Mouse (Mus musculus) liver, embryonic 12.5 days (tissue): ENCODE data around the gene Ptprq. TPM values are rescaled to one million over a fixed set of nuclear protein-coding genes. Genes with fewer than 3 reads are reported as not detected.

Experiments used
- ATAC-seq: fragments of 200-750 bp; cut with Nextera tagmentation; 2 replicates; pipeline ENCODE4 v1.8.0; 2017; ENCODE audit warnings: moderate number of reproducible peaks, mild to moderate bottlenecking, moderate library complexity
- H3K27ac ChIP-seq: fragments of 300-500 bp; sonication (generic); 2 replicates; pipeline ENCODE4 v1.5.1; 2016; ENCODE audit warnings: mild to moderate bottlenecking
- H3K27me3 ChIP-seq: fragments of 300-500 bp; sonication (generic); replicated peaks from 2 replicates; pipeline ENCODE4 v1.6.1; 2016; ENCODE audit warnings: mild to moderate bottlenecking, moderate library complexity
- H3K36me3 ChIP-seq: fragments of 300-500 bp; sonication (generic); 2 replicates; pipeline ENCODE4 v1.6.1; 2016; ENCODE audit warnings: mild to moderate bottlenecking, moderate library complexity
- H3K4me1 ChIP-seq: fragments of 300-500 bp; sonication (generic); 2 replicates; pipeline ENCODE4 v1.6.1; 2016
- H3K4me2 ChIP-seq: fragments of 300-500 bp; sonication (generic); 2 replicates; pipeline ENCODE4 v1.6.1; 2016; ENCODE audit warnings: mild to moderate bottlenecking, moderate library complexity
- H3K4me3 ChIP-seq: fragments of 300-500 bp; sonication (generic); 2 replicates; pipeline ENCODE4 v1.5.1; 2016; ENCODE audit warnings: mild to moderate bottlenecking, moderate library complexity
- H3K9ac ChIP-seq: fragments of 300-500 bp; sonication (generic); 2 replicates; pipeline ENCODE4 v1.6.1; 2016; ENCODE audit warnings: mild to moderate bottlenecking, moderate library complexity
- H3K9me3 ChIP-seq: fragments of 300-500 bp; sonication (generic); replicated peaks from 2 replicates; pipeline ENCODE4 v1.6.1; 2016; ENCODE audit warnings: mild to moderate bottlenecking, moderate library complexity
- WGBS: fragments of 180-500 bp; shearing (Covaris S2); methylation state at CpG from one replicate; pipeline ENCODE4 v1.1.7; 2016; ENCODE audit not compliant: insufficient replicate concordance; 5-methylcytosine and 5-hydroxymethylcytosine counted together
- polyA plus RNA-seq: library from polyadenylated mRNA; unstranded; fragments of >200 nt; fragmentation: Nextera tagmentation; extraction: Ambion mirVana; gene quantifications from 2 replicates; pipeline ENCODE4 v1.2.1, GENCODE M21; 2016

Gene Ptprq
- 0.02 TPM in 1 of 2 replicates, not detected in the other for polyA plus RNA-seq

DNA sequence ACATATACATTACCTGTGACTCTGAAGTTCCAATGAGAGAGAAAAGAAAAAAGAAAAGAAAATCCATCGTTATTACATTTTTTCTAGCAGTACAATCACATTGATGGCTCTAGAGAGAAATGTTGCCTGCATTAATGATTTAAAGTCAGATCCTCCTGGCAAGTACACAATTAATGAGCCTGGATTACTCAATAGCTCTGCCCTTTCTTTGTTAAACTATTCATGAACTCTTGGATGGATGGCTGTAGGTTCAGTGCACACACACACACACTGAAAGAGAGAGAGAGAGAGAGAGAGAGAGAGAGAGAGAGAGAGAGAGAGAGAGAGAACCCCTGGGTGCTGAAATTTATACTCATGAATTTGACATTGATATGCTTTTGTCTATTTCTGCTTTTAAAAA lies at the start of gene Ptprq:
Ptprq (minus strand) TSS at position 246 of the 400 bp plus-strand sequence.
- no peaks in the 10 kb centered on the region for H3K4me1 ChIP-seq
- no peak within 1 kb of the TSS for H3K9ac ChIP-seq
- 50% methylated on average over 1 of the region's 1 CpGs for WGBS
- H3K4me3 ChIP-seq: no peak within 1 kb of the TSS
- H3K9me3 ChIP-seq: no peaks in the 10 kb centered on the region
- no peaks in the 10 kb centered on the region for H3K36me3 ChIP-seq
- no peaks in the 10 kb centered on the region for H3K27me3 ChIP-seq
- no peak within 1 kb of the TSS for H3K4me2 ChIP-seq
- ATAC-seq: no peak
- no peak within 1 kb of the TSS for H3K27ac ChIP-seq

DNA sequence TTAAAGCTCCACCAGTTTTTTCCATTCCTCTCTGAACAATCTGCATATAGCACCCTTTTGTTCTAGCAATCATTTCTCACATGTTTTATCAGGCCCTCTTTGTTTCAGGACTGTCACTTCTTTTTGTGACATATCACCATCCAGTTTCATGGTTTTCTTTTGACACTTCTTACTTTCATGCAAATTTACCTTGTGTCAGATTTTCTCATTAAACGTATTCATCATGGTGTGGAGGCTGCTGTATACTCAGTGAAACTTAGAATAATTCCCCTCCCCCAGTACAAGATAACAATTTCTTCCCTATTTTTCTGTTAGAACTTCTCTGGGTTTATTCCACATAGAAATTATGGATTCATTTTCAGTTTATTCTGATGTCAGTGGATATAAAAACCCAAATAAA lies 39.8 kb upstream of the Ptprq start:
- H3K4me2 ChIP-seq: no peak overlapping the region
- 42% methylated on average over 1 of the region's 1 CpGs for WGBS
- H3K9me3 ChIP-seq: no peaks in the 10 kb centered on the region
- H3K27me3 ChIP-seq: no peaks in the 10 kb centered on the region
- no peaks in the 10 kb centered on the region for H3K36me3 ChIP-seq
- H3K27ac ChIP-seq: no peak overlapping the region
- no peak for ATAC-seq
- H3K4me1 ChIP-seq: no peaks in the 10 kb centered on the region
- H3K9ac ChIP-seq: no peak overlapping the region
- H3K4me3 ChIP-seq: no peak overlapping the region

DNA sequence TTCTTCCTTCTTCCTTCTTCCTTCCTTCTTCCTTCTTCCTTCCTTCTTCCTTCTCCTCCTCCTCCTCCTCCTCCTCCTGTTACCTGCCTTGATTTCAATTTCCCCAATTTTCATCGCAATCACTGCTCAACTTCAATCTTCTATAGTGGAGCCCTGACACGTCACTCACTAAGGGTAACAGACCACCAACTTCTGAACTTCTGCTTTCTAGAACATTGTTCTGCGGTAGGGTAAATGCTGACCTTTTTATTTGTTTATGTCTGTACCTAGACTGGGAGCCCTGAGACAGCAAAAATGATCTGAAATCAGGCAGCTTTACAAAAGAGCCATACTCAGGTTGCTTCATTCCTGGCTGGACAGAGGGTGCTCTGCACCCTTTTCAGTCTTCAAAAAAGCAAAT lies 33.6 kb upstream of the Ptprq start:
- H3K36me3 ChIP-seq: no peaks in the 10 kb centered on the region
- no peaks in the 10 kb centered on the region for H3K4me1 ChIP-seq
- no peak overlapping the region for H3K27ac ChIP-seq
- no peak overlapping the region for H3K4me3 ChIP-seq
- H3K27me3 ChIP-seq: no peaks in the 10 kb centered on the region
- WGBS: 62% methylated on average over 3 of the region's 3 CpGs
- no peak overlapping the region for H3K9ac ChIP-seq
- H3K9me3 ChIP-seq: no peaks in the 10 kb centered on the region
- ATAC-seq: no peak
- no peak overlapping the region for H3K4me2 ChIP-seq

- no peaks in the 10 kb centered on the region for H3K36me3 ChIP-seq
- H3K4me3 ChIP-seq: no peak overlapping the region
- H3K9ac ChIP-seq: no peak overlapping the region
- no peaks in the 10 kb centered on the region for H3K9me3 ChIP-seq
- no peak for ATAC-seq
- no peaks in the 10 kb centered on the region for H3K4me1 ChIP-seq
- H3K4me2 ChIP-seq: no peak overlapping the region; the same call in 1 of the 2 replicates
- WGBS: 33% methylated on average over 15 of the region's 15 CpGs
- H3K27me3 ChIP-seq: no peaks in the 10 kb centered on the region
- H3K27ac ChIP-seq: no peak overlapping the region
Measured at GRCm38 (mm10) chr10:107752351-107753143, 32.7 kb upstream of the Ptprq start.

DNA sequence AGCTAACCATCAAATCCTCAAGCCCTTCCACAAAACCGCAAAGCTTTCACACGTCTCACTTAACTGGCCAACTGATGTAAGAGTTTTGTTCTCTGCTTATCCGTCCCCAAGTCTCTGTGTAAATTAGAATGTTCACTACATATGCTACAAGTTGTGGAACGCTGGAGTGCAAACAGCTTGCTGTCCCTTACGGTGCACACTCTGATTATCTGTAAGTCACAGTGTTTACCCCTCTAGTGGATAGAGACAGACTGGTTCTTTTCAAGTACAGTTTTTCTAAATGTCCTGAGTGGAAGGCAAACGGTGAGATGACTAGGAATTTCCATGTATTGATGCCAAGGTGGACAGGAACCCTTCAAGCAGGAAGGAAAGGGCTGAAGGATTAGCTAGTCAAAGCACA lies 32.1 kb upstream of the Ptprq start:
- Histone ChIP-seq H3K4me1 (no peaks in the 10 kb centered on the region), H3K4me2 (no peak overlapping the region), H3K4me3 (no peak overlapping the region), H3K9me3 (no peaks in the 10 kb centered on the region), H3K36me3 (no peaks in the 10 kb centered on the region), H3K27ac (no peak overlapping the region), H3K27me3 (no peaks in the 10 kb centered on the region), H3K9ac (no peak overlapping the region)
- WGBS: 28% methylated on average over 6 of the region's 6 CpGs
- no peak for ATAC-seq

GRCm38 (mm10) chr10:107747566-107747965 lies 27.7 kb upstream of the Ptprq start:
- no peak overlapping the region for H3K27ac ChIP-seq
- no peak overlapping the region for H3K4me2 ChIP-seq
- no peak for ATAC-seq
- H3K36me3 ChIP-seq: no peaks in the 10 kb centered on the region
- no peaks in the 10 kb centered on the region for H3K4me1 ChIP-seq
- H3K4me3 ChIP-seq: no peak overlapping the region
- H3K9ac ChIP-seq: no peak overlapping the region
- H3K9me3 ChIP-seq: no peaks in the 10 kb centered on the region
- H3K27me3 ChIP-seq: no peaks in the 10 kb centered on the region
- 19% methylated on average over 5 of the region's 5 CpGs for WGBS

DNA sequence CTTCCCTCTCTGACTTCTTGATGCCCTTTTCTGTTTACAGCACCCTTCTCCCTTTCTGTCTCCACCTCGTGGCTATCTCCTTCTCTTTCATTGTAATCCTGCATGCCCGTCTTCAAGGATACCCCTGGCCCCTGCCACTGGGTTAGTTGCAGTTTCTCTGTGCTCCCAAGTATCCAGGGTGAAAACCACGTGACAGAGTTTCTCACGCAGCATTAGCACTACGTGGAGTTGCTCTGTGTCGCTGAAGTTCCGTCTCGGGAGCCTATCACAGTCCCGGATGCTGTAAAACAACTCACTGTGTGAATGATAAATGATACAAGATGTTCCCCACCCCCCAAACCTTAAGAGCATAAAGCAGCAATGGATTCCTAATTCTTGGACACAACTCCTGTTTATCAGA lies 26.9 kb upstream of the Ptprq start:
- no peak overlapping the region for H3K4me2 ChIP-seq
- H3K4me1 ChIP-seq: no peaks in the 10 kb centered on the region
- H3K4me3 ChIP-seq: no peak overlapping the region
- no peaks in the 10 kb centered on the region for H3K27me3 ChIP-seq
- H3K36me3 ChIP-seq: no peaks in the 10 kb centered on the region
- WGBS: 19% methylated on average over 9 of the region's 9 CpGs
- no peak overlapping the region for H3K9ac ChIP-seq
- no peaks in the 10 kb centered on the region for H3K9me3 ChIP-seq
- ATAC-seq: no peak
- no peak overlapping the region for H3K27ac ChIP-seq

- 71% methylated on average over 5 of the region's 5 CpGs for WGBS
- Histone ChIP-seq H3K27me3 (no peaks in the 10 kb centered on the region), H3K9ac (no peak overlapping the region), H3K4me1 (no peaks in the 10 kb centered on the region), H3K9me3 (no peaks in the 10 kb centered on the region), H3K36me3 (no peaks in the 10 kb centered on the region), H3K27ac (no peak overlapping the region), H3K4me2 (no peak overlapping the region), H3K4me3 (no peak overlapping the region)
- no peak for ATAC-seq
Measured at GRCm38 (mm10) chr10:107739815-107740214, 20.0 kb upstream of the Ptprq start.

GRCm38 (mm10) chr10:107737743-107738142 lies 17.9 kb upstream of the Ptprq start:
- no peak for ATAC-seq
- no peak overlapping the region for H3K27ac ChIP-seq
- no peaks in the 10 kb centered on the region for H3K27me3 ChIP-seq
- no peaks in the 10 kb centered on the region for H3K9me3 ChIP-seq
- no peak overlapping the region for H3K9ac ChIP-seq
- WGBS: 55% methylated on average over 6 of the region's 6 CpGs
- H3K4me2 ChIP-seq: no peak overlapping the region
- no peak overlapping the region for H3K4me3 ChIP-seq
- H3K36me3 ChIP-seq: no peaks in the 10 kb centered on the region
- no peaks in the 10 kb centered on the region for H3K4me1 ChIP-seq

DNA sequence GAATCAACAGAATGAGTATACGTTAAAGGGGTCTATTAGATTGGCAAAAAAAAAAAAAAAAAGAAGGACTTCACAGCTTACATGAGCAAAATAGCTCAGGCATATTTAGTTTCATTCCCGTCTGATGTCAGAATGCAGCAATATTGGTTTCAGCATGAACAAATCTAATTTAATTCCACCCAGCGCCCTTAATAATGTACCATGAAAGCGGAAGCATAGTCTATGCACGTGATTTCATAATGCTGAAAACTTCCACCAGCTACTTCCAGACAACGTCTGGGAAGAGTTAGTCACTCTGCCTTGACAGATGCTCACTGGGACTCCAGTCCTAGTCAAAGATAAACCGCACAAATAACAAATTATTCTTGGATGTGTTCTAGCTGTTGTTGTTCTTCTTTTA lies 15.6 kb upstream of the Ptprq start:
- Histone ChIP-seq H3K9ac (no peak overlapping the region), H3K4me3 (no peak overlapping the region), H3K4me2 (no peak overlapping the region), H3K36me3 (no peaks in the 10 kb centered on the region), H3K4me1 (no peaks in the 10 kb centered on the region), H3K27me3 (no peaks in the 10 kb centered on the region), H3K9me3 (no peaks in the 10 kb centered on the region), H3K27ac (no peak overlapping the region)
- no peak for ATAC-seq
- WGBS: 72% methylated on average over 7 of the region's 7 CpGs

DNA sequence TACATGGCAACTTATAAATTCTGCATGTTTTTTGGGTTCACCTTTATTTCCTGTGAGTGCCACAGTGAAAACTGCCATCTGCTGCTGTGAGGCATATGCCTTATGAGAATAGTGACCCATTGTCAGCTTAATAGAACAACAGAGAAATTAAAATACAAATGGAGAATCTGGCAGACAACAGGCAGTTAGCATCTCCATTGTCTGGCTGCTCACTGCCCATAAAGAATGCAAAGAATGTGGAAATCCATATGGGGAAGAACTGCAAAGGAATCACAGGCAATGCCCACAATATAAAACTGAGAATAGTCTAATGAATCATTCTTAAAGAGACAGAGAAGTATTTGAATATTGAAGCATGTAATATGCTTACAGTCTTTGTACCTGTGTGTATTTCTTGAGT lies 14.5 kb upstream of the Ptprq start:
- Histone ChIP-seq H3K27ac (no peak overlapping the region), H3K9me3 (no peaks in the 10 kb centered on the region), H3K36me3 (no peaks in the 10 kb centered on the region), H3K9ac (no peak overlapping the region), H3K4me2 (no peak overlapping the region), H3K4me3 (no peak overlapping the region), H3K4me1 (no peaks in the 10 kb centered on the region), H3K27me3 (no peaks in the 10 kb centered on the region)
- ATAC-seq: no peak

DNA sequence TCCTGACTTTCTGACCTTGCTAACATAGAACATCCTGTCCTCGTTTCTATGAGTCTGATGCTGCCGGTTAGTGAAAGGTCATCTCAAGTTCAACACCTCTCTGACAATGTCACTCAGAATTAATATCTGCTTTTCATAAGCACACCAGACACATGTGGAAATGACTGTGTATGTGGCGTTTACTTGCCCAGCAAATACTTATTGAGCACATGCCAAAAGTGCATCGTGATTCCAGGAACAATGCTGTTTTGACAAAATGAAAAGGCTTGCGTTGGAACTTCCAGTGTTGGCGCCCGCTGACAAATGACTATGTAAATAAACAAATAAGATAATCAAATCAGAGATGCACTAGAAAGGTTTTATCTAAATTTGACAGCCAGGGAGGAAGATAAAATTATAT lies 5.8 kb upstream of the Ptprq start:
- H3K9ac ChIP-seq: no peak overlapping the region
- ATAC-seq: no peak
- no peaks in the 10 kb centered on the region for H3K4me1 ChIP-seq
- no peak overlapping the region for H3K4me2 ChIP-seq
- H3K36me3 ChIP-seq: no peaks in the 10 kb centered on the region
- H3K9me3 ChIP-seq: no peaks in the 10 kb centered on the region
- no peaks in the 10 kb centered on the region for H3K27me3 ChIP-seq
- H3K4me3 ChIP-seq: no peak overlapping the region
- WGBS: 53% methylated on average over 7 of the region's 7 CpGs
- H3K27ac ChIP-seq: no peak overlapping the region

DNA sequence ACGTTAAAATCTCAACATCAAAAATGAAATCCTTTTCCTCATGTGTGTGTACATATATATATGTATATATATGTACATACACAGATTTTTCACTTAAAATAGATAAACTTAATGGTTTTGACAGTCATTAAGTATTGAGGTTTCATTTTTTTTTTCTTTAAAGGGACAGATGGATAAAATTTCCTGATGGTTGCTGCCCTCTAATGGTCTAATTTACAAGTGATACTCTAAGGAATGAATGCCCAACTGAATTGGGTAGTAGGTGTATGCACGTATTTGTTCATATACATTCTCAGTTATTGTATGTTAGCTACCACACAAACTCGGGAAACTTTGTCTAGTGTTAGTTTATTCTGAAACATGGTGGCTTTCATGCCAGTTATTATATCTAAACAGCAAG lies 15.4 kb downstream of the Ptprq start:
- Histone ChIP-seq H3K27ac (no peak overlapping the region), H3K9me3 (no peaks in the 10 kb centered on the region), H3K4me1 (no peaks in the 10 kb centered on the region), H3K27me3 (no peaks in the 10 kb centered on the region), H3K4me3 (no peak overlapping the region), H3K9ac (no peak overlapping the region), H3K4me2 (no peak overlapping the region), H3K36me3 (no peaks in the 10 kb centered on the region)
- no peak for ATAC-seq
- 28% methylated on average over 3 of the region's 3 CpGs for WGBS
